Mouse (Mus musculus): ENCODE measurements around the gene Atp2a2. TPM values are rescaled to one million over a fixed set of nuclear protein-coding genes. Genes with fewer than 3 reads are reported as not detected.
A peak's percentile ranks its signal among the peaks of the same experiment; 100 is the strongest.
"Not testable (repeated sequence)": the region's sequence is repeated elsewhere in the genome, so short reads cannot be mapped to it uniquely, and the experiment has no call there.

Gene Atp2a2
- polyA plus RNA-seq, 1 experiment, result 422 TPM

DNA sequence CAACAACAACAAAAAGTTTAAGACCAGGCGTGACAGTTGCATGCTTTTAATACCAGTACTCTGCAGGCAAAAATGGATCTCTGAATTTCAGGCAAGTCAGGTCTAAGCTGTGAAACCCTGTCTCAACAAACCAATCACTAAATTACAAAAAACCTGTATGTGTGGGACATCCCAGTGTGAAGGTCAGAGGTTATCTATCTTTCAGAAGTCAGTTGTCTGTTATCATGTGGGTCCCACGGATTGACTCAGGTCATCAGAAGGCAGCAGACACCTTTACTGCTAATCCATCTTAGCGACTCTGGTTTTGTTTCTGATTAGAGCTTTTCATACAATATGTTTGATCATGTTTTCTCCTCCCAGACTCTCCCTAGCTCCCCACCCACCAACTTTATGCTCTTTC, 25.9 kb downstream of the Atp2a2 start:
- 75% methylated on average over 3 of the region's 3 CpGs for WGBS
- Histone ChIP-seq H3K27me3 (ENCODE audit: control insufficient read depth, insufficient read depth, low read length) (no peaks in the 10 kb centered on the region), H3K4me1 (ENCODE audit: control insufficient read depth, insufficient read depth, low read length) (peaks cover 4% of the 10 kb centered on the region; the same call in 1 of the 2 replicates), H3K4me3 (replicated peaks; ENCODE audit: insufficient read depth, low read depth, low read length) (no peak overlapping the region), H3K27ac (ENCODE audit: insufficient read depth, low read length) (no peak overlapping the region)
- TF ChIP-seq CTCF (IDR thresholded peaks at IDR 0.05; ENCODE audit: borderline replicate concordance, insufficient read depth, low read depth, low read length), result no peak
- no peak for TF ChIP-seq POLR2A (IDR thresholded peaks at IDR 0.05; ENCODE audit: borderline replicate concordance, insufficient read depth, low read length)
- DNase-seq, result no peak

DNA sequence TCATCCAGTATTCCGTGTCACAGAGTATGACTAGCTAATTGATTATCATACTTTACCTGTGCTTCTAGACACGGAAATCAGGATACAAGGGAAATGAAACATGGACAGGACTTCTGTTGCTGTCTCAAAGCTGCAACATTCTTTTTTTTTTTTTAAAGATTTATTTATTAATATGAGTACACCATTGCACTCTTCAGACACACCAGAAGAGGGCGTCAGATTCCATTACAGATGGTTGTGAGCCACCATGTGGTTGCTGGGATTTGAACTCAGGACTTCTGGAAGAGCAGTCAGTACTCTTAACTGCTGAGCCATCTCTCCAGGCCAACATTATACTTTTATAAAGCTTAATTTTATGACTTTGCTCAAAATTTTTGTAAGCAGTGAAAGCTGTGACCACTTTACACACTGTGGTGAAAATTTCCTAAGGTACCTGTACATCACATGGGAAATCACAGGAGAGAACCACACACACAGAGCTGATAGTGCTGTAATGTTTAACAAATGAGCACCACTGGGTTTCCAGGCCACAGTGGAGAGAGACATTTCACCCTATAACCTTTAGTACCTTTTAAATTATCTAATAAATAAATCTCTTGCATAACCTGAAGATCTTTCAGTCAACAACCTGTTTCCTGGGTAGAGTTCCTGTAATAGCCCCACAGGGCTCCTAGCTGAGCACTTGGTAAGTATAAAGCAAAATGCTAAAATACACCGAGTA, 27.2 kb downstream of the Atp2a2 start:
- no peak for DNase-seq
- H3K27me3 ChIP-seq (ENCODE audit: control insufficient read depth, insufficient read depth, low read length), result no peaks in the 10 kb centered on the region
- H3K4me1 ChIP-seq (ENCODE audit: control insufficient read depth, insufficient read depth, low read length), result peaks cover 4% of the 10 kb centered on the region; the same call in 1 of the 2 replicates
- H3K27ac ChIP-seq (ENCODE audit: insufficient read depth, low read length), result no peak overlapping the region
- H3K4me3 ChIP-seq (replicated peaks; ENCODE audit: insufficient read depth, low read depth, low read length), result no peak overlapping the region
- 79% methylated on average over 4 of the region's 4 CpGs for WGBS
- TF ChIP-seq POLR2A (IDR thresholded peaks at IDR 0.05; ENCODE audit: borderline replicate concordance, insufficient read depth, low read length), result no peak

DNA sequence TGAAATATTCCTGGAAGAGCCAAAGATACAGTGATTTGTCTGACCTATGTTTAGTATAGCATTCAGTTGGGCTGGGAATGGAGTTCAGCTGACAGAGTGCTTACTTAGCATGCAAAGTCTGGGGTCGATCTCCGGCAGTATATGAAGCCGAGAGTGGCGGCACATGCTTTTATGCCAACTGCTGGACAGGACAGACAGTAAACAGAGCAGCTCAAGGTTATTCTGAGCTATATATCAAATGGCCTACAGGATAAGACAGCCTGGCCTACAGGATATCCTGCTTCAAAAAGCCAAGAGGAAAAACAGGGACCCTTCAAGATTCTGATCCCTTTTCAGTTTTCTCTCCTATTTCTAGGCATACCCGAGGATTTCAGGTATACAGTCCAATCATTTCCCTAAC, 30.4 kb downstream of the Atp2a2 start:
- Histone ChIP-seq H3K27me3 (ENCODE audit: control insufficient read depth, insufficient read depth, low read length) (no peaks in the 10 kb centered on the region), H3K4me1 (ENCODE audit: control insufficient read depth, insufficient read depth, low read length) (peaks cover 6% of the 10 kb centered on the region; the same call in 1 of the 2 replicates), H3K4me3 (replicated peaks; ENCODE audit: insufficient read depth, low read depth, low read length) (no peak overlapping the region), H3K27ac (ENCODE audit: insufficient read depth, low read length) (no peak overlapping the region)
- no peak for TF ChIP-seq POLR2A (IDR thresholded peaks at IDR 0.05; ENCODE audit: borderline replicate concordance, insufficient read depth, low read length)
- no peak for TF ChIP-seq CTCF (IDR thresholded peaks at IDR 0.05; ENCODE audit: borderline replicate concordance, insufficient read depth, low read depth, low read length)
- WGBS, result 72% methylated on average over 5 of the region's 5 CpGs
- no peak for DNase-seq

DNA sequence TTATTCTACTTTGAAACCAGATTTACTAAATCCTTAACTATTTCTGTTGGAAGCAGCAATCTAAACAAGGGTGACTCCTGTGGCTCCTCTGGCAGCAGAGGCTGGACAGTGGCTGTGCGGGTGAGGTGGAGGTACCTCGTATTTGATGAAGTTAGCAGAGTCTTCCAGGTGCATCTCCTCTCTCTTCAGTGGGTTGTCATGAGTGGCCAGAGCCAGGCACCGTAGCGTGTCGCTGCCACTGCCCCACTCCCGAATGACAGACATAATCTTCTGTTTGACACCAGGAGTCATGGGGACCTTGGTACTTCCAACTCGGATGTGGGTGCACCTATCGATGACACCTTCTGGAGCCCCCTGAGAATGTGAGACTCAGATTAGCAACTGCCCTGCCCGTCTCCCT, 40.6 kb downstream of the Atp2a2 start:
- Histone ChIP-seq H3K4me1 (ENCODE audit: control insufficient read depth, insufficient read depth, low read length) (peaks cover 35% of the 10 kb centered on the region), H3K27ac (ENCODE audit: insufficient read depth, low read length) (0 out of 2 replicates have a peak overlapping the region, but pooled peaks have one; percentile 17), H3K27me3 (ENCODE audit: control insufficient read depth, insufficient read depth, low read length) (no peaks in the 10 kb centered on the region), H3K4me3 (replicated peaks; ENCODE audit: insufficient read depth, low read depth, low read length) (no peak overlapping the region)
- no peak for DNase-seq
- WGBS, result 84% methylated on average over 9 of the region's 9 CpGs
- TF ChIP-seq CTCF (IDR thresholded peaks at IDR 0.05; ENCODE audit: borderline replicate concordance, insufficient read depth, low read depth, low read length) (no peak), POLR2A (IDR thresholded peaks at IDR 0.05; ENCODE audit: borderline replicate concordance, insufficient read depth, low read length) (no peak)

DNA sequence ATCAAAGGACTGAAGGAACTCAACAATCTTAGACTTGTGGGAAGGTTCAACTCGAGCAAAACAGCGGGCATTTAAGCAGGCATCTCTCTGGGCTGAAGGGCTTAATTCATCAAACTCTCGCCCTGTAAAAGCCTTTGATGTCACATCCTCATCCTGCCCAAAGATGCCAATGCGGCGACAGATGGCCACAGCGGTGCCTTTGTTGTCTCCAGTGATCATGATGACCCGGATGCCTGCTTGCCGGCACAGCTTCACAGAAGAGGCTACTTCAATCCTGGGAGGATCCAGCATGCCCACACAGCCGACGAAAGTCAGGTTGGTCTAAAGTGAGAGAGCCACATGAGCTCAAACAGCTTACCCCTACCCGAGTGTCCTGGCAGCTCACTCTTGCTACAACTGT, 41.4 kb downstream of the Atp2a2 start:
- H3K4me1 ChIP-seq (ENCODE audit: control insufficient read depth, insufficient read depth, low read length), result peaks cover 37% of the 10 kb centered on the region
- peak; percentile 79 to 86 for DNase-seq
- WGBS, result 10% methylated on average over 11 of the region's 11 CpGs
- peak overlapping the region; percentile 56 for H3K27ac ChIP-seq (ENCODE audit: insufficient read depth, low read length)
- H3K4me3 ChIP-seq (replicated peaks; ENCODE audit: insufficient read depth, low read depth, low read length), result no peak overlapping the region
- TF ChIP-seq CTCF (IDR thresholded peaks at IDR 0.05; ENCODE audit: borderline replicate concordance, insufficient read depth, low read depth, low read length), result no peak
- TF ChIP-seq POLR2A (IDR thresholded peaks at IDR 0.05; ENCODE audit: borderline replicate concordance, insufficient read depth, low read length), result no peak
- no peaks in the 10 kb centered on the region for H3K27me3 ChIP-seq (ENCODE audit: control insufficient read depth, insufficient read depth, low read length)

DNA sequence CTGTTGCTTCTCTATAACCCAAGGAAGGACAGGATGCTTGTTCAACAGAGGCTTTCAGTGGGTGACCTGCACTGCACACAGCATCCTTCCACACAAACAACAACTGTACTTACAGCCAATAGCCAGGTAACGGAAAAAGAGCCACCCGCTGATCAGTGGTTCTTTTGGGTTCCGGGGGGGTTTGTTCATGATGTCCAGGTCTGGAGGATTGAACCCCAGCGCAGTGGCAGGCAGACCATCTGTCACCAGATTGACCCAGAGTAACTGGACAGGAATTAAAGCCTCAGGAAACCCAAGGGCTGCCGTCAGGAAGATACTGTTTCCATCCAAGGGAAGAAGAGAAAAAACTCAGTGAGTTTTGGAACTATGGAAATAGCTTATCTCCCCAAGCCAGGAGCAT, 42.7 kb downstream of the Atp2a2 start:
- TF ChIP-seq CTCF (IDR thresholded peaks at IDR 0.05; ENCODE audit: borderline replicate concordance, insufficient read depth, low read depth, low read length) (no peak), POLR2A (IDR thresholded peaks at IDR 0.05; ENCODE audit: borderline replicate concordance, insufficient read depth, low read length) (0 out of 2 replicates have a peak, but pooled peaks have one; percentile 1)
- DNase-seq, result peak; percentile 68 to 77
- WGBS, result 21% methylated on average over 5 of the region's 5 CpGs
- Histone ChIP-seq H3K4me3 (replicated peaks; ENCODE audit: insufficient read depth, low read depth, low read length) (no peak overlapping the region), H3K4me1 (ENCODE audit: control insufficient read depth, insufficient read depth, low read length) (peaks cover 49% of the 10 kb centered on the region), H3K27me3 (ENCODE audit: control insufficient read depth, insufficient read depth, low read length) (no peaks in the 10 kb centered on the region), H3K27ac (ENCODE audit: insufficient read depth, low read length) (peak overlapping the region; percentile 72)

DNA sequence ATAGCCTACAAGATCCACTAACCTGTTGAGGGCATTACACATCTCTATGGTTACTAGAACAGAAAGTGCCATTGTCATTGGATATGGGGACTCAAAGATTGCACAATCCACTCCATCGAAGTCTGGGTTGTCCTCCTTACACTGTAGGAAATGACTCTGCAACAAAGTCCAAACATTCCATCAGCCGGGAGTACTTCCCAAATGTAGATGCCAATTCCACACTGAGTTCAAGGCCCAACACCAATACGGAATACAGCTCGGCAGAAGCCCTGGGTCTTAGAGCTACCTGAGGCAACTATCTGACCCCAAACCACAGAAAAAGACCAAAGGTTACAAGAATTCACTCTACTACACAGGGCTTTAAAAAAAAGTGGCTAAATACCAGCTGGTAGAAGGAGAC, 44.0 kb downstream of the Atp2a2 start:
- no peak for TF ChIP-seq POLR2A (IDR thresholded peaks at IDR 0.05; ENCODE audit: borderline replicate concordance, insufficient read depth, low read length)
- no peak for TF ChIP-seq CTCF (IDR thresholded peaks at IDR 0.05; ENCODE audit: borderline replicate concordance, insufficient read depth, low read depth, low read length)
- Histone ChIP-seq H3K27me3 (ENCODE audit: control insufficient read depth, insufficient read depth, low read length) (no peaks in the 10 kb centered on the region), H3K4me3 (replicated peaks; ENCODE audit: insufficient read depth, low read depth, low read length) (no peak overlapping the region), H3K27ac (ENCODE audit: insufficient read depth, low read length) (peak overlapping the region; percentile 72; the same call in 1 of the 2 replicates), H3K4me1 (ENCODE audit: control insufficient read depth, insufficient read depth, low read length) (peaks cover 52% of the 10 kb centered on the region)
- 85% methylated on average over 4 of the region's 4 CpGs for WGBS
- DNase-seq, result no peak

DNA sequence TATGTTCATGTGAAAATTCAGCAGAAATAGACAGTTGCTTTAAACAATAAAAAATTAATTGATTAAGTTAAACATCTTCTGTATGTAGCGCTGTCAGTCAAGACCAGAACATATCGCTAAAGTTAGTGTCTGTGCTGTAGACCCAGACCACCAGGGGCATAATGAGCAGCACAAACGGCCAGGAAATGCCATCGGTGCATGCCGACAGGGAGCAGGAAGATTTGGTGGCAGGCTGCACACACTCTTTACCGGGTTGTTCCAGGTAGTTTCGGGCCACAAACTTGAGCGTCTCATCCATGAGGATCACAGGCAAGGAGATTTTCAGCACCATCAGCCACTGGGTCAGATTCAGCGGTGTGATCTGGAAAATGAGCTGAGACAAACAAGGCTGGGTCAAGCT, 45.0 kb downstream of the Atp2a2 start:
- not testable (repeated sequence) for DNase-seq
- 76% methylated on average over 9 of the region's 9 CpGs for WGBS

More for the DNA sequence above, 45.0 kb downstream of the Atp2a2 start:
- not testable (repeated sequence) for H3K27me3 ChIP-seq (ENCODE audit: control insufficient read depth, insufficient read depth, low read length); H3K27ac ChIP-seq (ENCODE audit: insufficient read depth, low read length); H3K4me3 ChIP-seq (replicated peaks; ENCODE audit: insufficient read depth, low read depth, low read length)
- peaks cover 52% of the 10 kb centered on the region for H3K4me1 ChIP-seq (ENCODE audit: control insufficient read depth, insufficient read depth, low read length)
